Mouse (Mus musculus) thymus, adult 2 months (tissue): ENCODE measurements at regions not wholly inside any gene's neighbourhood (a gene's known extent, or its start where the extent isn't known, plus 50 kb on each side); places are given as distances from the start of the nearest gene placed in this dataset.

Source experiments
- DNase-seq: peaks from one replicate; pipeline ENCODE4 v3.0.0; 2021
- H3K27ac ChIP-seq: fragments of 200-500 bp; 2 replicates; pipeline ENCODE4 v1.5.1; 2012; ENCODE audit warnings: low read length, control low read depth; ENCODE audit not compliant: control insufficient read depth, insufficient read depth
- H3K27me3 ChIP-seq: fragments of 200-500 bp; 2 replicates; pipeline ENCODE4 v1.6.1; 2012; ENCODE audit warnings: mild to moderate bottlenecking, low read length, moderate library complexity, mixed read lengths; ENCODE audit not compliant: control insufficient read depth, insufficient read depth
- H3K36me3 ChIP-seq: fragments of 200-500 bp; 2 replicates; pipeline ENCODE4 v1.6.1; 2012; ENCODE audit warnings: mild to moderate bottlenecking, low read length, moderate library complexity; ENCODE audit not compliant: control insufficient read depth, insufficient read depth
- H3K4me1 ChIP-seq: fragments of 200-500 bp; replicated peaks from 2 replicates; pipeline ENCODE4 v1.6.1; 2012; ENCODE audit warnings: low read length; ENCODE audit not compliant: control insufficient read depth, insufficient read depth
- H3K4me3 ChIP-seq: fragments of 200-500 bp; 2 replicates; pipeline ENCODE4 v1.5.1; 2012; ENCODE audit warnings: mild to moderate bottlenecking, low read length, control low read depth, moderate library complexity; ENCODE audit not compliant: control insufficient read depth, insufficient read depth
- CTCF ChIP-seq: fragments of 200-500 bp; IDR thresholded peaks from 2 replicates; pipeline ENCODE4 v1.5.1; 2012; ENCODE audit warnings: mild to moderate bottlenecking, control low read depth, low read length, moderate library complexity, borderline replicate concordance; ENCODE audit not compliant: control insufficient read depth, poor library complexity, insufficient read depth; ENCODE audit errors: extremely low read depth
- POLR2A ChIP-seq: fragments of 200-500 bp; IDR thresholded peaks from 2 replicates; pipeline ENCODE4 v1.6.1; 2012; ENCODE audit warnings: mild to moderate bottlenecking, low read length, control low read depth, moderate library complexity; ENCODE audit not compliant: control insufficient read depth, poor library complexity, insufficient read depth; ENCODE audit errors: extremely low read depth
- WGBS: fragments of 180-500 bp; shearing (Covaris S2); methylation state at CpG from one replicate; pipeline ENCODE4 v1.1.7; 2018; 5-methylcytosine and 5-hydroxymethylcytosine counted together

GRCm38 (mm10) chr10:96493706-96494105 is 123.1 kb upstream of the Btg1 start:
- 93% methylated on average over 1 of the region's 1 CpGs for WGBS
- H3K27me3 ChIP-seq, result no peaks in the 10 kb centered on the region
- TF ChIP-seq CTCF (no peak), POLR2A (no peak)

DNA sequence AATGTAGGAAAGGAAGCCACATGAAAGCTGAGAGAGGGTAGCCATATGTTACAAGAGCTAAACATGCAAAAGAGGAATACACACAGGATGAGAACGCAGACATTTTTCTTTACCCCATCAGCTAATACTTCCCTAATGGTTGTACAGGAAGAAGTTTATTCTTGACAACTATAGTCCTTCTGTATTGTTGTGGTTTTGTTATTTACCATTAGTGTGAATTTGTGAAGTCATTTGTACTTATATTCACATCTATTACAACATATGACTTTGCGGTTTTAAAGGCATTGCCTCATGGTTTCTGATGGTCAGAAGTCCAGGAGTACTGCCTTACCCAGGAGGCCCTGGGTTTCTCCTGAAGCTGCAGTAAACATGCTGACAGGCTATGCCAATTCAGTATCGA is 120.1 kb upstream of the Btg1 start:
- WGBS, result 62% methylated on average over 3 of the region's 3 CpGs
- H3K4me1 ChIP-seq, result no peaks in the 10 kb centered on the region; the same call in none of the 2 replicates
- H3K27me3 ChIP-seq, result no peaks in the 10 kb centered on the region
- H3K36me3 ChIP-seq, result no peaks in the 10 kb centered on the region
- no peak for DNase-seq
- no peak overlapping the region for H3K4me3 ChIP-seq
- no peak overlapping the region for H3K27ac ChIP-seq
- TF ChIP-seq CTCF (no peak), POLR2A (no peak)

More at GRCm38 (mm10) chr10:96493706-96494105, 123.1 kb upstream of the Btg1 start:
- DNase-seq, result no peak
- Histone ChIP-seq H3K27ac (no peak overlapping the region), H3K4me1 (no peaks in the 10 kb centered on the region; the same call in none of the 2 replicates), H3K36me3 (no peaks in the 10 kb centered on the region), H3K4me3 (no peak overlapping the region)

DNA sequence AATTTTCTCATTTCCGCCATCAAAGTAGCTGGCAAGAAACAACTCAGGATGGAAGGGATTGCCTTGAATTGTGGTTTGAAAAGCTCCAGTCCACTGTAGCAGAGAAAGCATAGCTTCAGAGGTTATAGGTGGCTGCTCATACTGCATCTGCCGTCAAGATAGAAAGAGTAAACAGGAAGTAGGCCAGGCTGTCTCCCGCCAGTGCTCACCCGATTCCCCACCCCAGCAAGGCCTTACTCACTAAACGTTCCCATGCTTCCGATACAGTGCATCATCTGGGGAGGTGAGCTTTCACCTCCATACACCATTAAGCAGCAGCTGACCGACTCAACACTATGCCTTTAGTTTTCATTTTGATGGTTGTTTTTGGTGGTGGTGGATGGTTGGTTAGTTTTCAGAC is 119.3 kb upstream of the Btg1 start:
- TF ChIP-seq POLR2A, result no peak
- no peak for TF ChIP-seq CTCF
- no peaks in the 10 kb centered on the region for H3K36me3 ChIP-seq
- WGBS, result 92% methylated on average over 7 of the region's 7 CpGs
- no peak overlapping the region for H3K4me3 ChIP-seq
- H3K4me1 ChIP-seq, result no peaks in the 10 kb centered on the region; the same call in none of the 2 replicates
- DNase-seq, result no peak
- no peaks in the 10 kb centered on the region for H3K27me3 ChIP-seq
- H3K27ac ChIP-seq, result no peak overlapping the region

- no peak for TF ChIP-seq CTCF
- TF ChIP-seq POLR2A, result no peak
- no peaks in the 10 kb centered on the region; the same call in none of the 2 replicates for H3K4me1 ChIP-seq
- H3K27me3 ChIP-seq, result no peaks in the 10 kb centered on the region
- H3K27ac ChIP-seq, result no peak overlapping the region
- no peak for DNase-seq
- WGBS, result 89% methylated on average over 2 of the region's 2 CpGs
- no peak overlapping the region for H3K4me3 ChIP-seq
- H3K36me3 ChIP-seq, result no peaks in the 10 kb centered on the region
Measured at GRCm38 (mm10) chr10:96499274-96499673, 117.5 kb upstream of the Btg1 start.

- no peak for DNase-seq
- 68% methylated on average over 4 of the region's 4 CpGs for WGBS
- no peaks in the 10 kb centered on the region; the same call in 1 of the 2 replicates for H3K4me1 ChIP-seq
- no peak overlapping the region for H3K27ac ChIP-seq
- H3K36me3 ChIP-seq, result no peaks in the 10 kb centered on the region
- H3K27me3 ChIP-seq, result no peaks in the 10 kb centered on the region
- TF ChIP-seq CTCF, result no peak
- no peak for TF ChIP-seq POLR2A
- no peak overlapping the region for H3K4me3 ChIP-seq
Measured at GRCm38 (mm10) chr10:96502090-96502728, 114.6 kb upstream of the Btg1 start.

- TF ChIP-seq POLR2A (no peak), CTCF (no peak)
- H3K4me3 ChIP-seq, result no peak overlapping the region
- H3K27ac ChIP-seq, result no peak overlapping the region
- 93% methylated on average over 6 of the region's 6 CpGs for WGBS
- no peak for DNase-seq
- no peaks in the 10 kb centered on the region for H3K27me3 ChIP-seq
- H3K36me3 ChIP-seq, result no peaks in the 10 kb centered on the region
- no peaks in the 10 kb centered on the region for H3K4me1 ChIP-seq
Measured at GRCm38 (mm10) chr10:96502736-96503135, 114.1 kb upstream of the Btg1 start.
